Mouse (Mus musculus): Measurements from ENCODE around the gene Klf9.

GRCm38 (mm10) chr19:23152771-23153605, 12.0 kb downstream of the Klf9 start:
- TF ChIP-seq POLR2A (IDR thresholded peaks at IDR 0.05; ENCODE audit: low read depth, low read length) (no peak), CTCF (conservative IDR thresholded peaks at IDR 0.05; ENCODE audit: insufficient read depth, insufficient read length, low read depth, low read length) (no peak)

Data from kidney, adult 2 months (tissue).